Mouse (Mus musculus) lung, embryonic 14.5 days (tissue): ENCODE measurements around the gene Adamtsl2. TPM values are rescaled to one million over a fixed set of nuclear protein-coding genes. Genes with fewer than 3 reads are reported as not detected.

Source experiments
- ATAC-seq: fragments of 200-750 bp; cut with Nextera tagmentation; 2 replicates; pipeline ENCODE4 v1.8.0; 2017; ENCODE audit warnings: mild to moderate bottlenecking, moderate TSS enrichment, moderate library complexity; ENCODE audit not compliant: insufficient read depth
- DNase-seq: peaks from one replicate; pipeline ENCODE4 v3.0.0-alpha.2; 2015
- H3K27ac ChIP-seq: fragments of 300-500 bp; sonication (generic); 2 replicates; pipeline ENCODE4 v1.5.1; 2014; ENCODE audit warnings: low read depth, mild to moderate bottlenecking, moderate library complexity
- H3K27me3 ChIP-seq: fragments of 300-500 bp; sonication (generic); 2 replicates; pipeline ENCODE4 v1.6.1; 2014; ENCODE audit warnings: low read length, control low read depth; ENCODE audit not compliant: insufficient read depth
- H3K36me3 ChIP-seq: fragments of 300-500 bp; sonication (generic); 2 replicates; pipeline ENCODE4 v1.6.1; 2014; ENCODE audit warnings: control low read depth; ENCODE audit not compliant: insufficient read depth
- H3K4me1 ChIP-seq: fragments of 300-500 bp; sonication (generic); 2 replicates; pipeline ENCODE4 v1.6.1; 2014; ENCODE audit warnings: antibody characterized with exemption, control low read depth; ENCODE audit not compliant: insufficient read depth
- H3K4me2 ChIP-seq: fragments of 300-500 bp; sonication (generic); 2 replicates; pipeline ENCODE4 v1.6.1; 2014; ENCODE audit warnings: mild to moderate bottlenecking
- H3K4me3 ChIP-seq: fragments of 300-500 bp; sonication (generic); 2 replicates; pipeline ENCODE4 v1.5.1; 2014; ENCODE audit warnings: low read depth, low read length
- H3K9ac ChIP-seq: fragments of 300-500 bp; sonication (generic); 2 replicates; pipeline ENCODE4 v1.6.1; 2014
- H3K9me3 ChIP-seq: fragments of 300-500 bp; sonication (generic); 2 replicates; pipeline ENCODE4 v1.6.1; 2016; ENCODE audit warnings: low read depth, low read length, control low read depth
- CTCF ChIP-seq: IDR thresholded peaks from 2 replicates; pipeline ENCODE4 v1.5.1; 2016; ENCODE audit warnings: antibody characterized with exemption, low read depth
- WGBS: fragments of 180-500 bp; shearing (Covaris S2); extraction: QIAGEN DNeasy Blood & Tissue Kit; methylation state at CpG from one replicate; pipeline ENCODE4 v1.1.7; 2014; 5-methylcytosine and 5-hydroxymethylcytosine counted together
- polyA plus RNA-seq: library from polyadenylated mRNA; unstranded; fragments of >200 nt; fragmentation: Nextera tagmentation; extraction: Ambion mirVana; gene quantifications from 2 replicates; pipeline ENCODE4 v1.2.1, GENCODE M21; 2014

Gene Adamtsl2
- polyA plus RNA-seq, 1 experiment from 2014 or later: 21.0 TPM

DNA sequence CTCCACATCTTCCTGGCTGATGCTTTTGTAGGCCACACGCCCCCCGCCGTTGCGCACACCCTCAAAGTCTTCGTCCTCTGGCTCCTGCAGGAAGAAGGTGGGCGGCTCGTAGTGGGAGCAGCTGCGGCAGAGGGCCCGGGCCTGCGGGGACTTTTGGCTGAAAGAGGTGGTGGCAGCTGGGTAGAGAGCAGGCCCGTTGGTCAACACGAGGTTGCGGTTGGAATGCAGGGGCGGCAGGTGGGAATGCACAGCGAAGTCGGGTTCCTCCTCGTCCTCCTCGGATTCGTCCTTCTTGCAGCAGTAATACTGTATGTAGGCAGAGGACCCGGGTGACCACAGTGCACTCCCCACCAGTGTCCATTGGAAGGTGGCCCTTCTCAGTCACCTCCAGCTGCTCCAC lies 33.4 kb downstream of the Adamtsl2 start:
- ATAC-seq (no peak), DNase-seq (no peak)
- no peak for TF ChIP-seq CTCF
- H3K4me3 ChIP-seq: no peak overlapping the region
- H3K9ac ChIP-seq: no peak overlapping the region
- WGBS: 72% methylated on average over 20 of the region's 20 CpGs
- no peaks in the 10 kb centered on the region for H3K27me3 ChIP-seq
- no peak overlapping the region for H3K4me2 ChIP-seq
- H3K9me3 ChIP-seq: no peaks in the 10 kb centered on the region
- no peak overlapping the region for H3K27ac ChIP-seq
- no peaks in the 10 kb centered on the region for H3K36me3 ChIP-seq
- no peaks in the 10 kb centered on the region for H3K4me1 ChIP-seq

DNA sequence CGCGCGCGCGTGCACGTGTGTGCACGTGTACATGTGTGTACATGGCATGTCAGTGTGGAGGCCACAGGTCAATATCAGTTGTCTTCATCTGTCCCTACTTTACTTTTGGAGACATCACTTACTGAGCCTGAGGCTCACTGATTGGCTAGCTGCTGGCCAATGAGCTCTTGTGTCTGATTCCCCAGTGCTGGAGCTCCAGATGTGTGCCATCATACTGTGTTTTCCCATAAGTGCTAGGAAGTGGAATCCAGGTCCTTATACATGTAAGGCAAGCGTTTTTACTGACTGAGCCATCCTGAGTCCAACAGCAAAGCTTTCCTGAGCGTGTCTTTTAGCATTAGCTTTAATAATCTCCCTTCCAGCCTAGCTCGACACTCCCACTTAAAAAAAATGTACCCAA lies 35.0 kb downstream of the Adamtsl2 start:
- ATAC-seq (peak; percentile 56; the same call in 1 of the 2 replicates), DNase-seq (peak; percentile 59)
- Histone ChIP-seq H3K4me3 (no peak overlapping the region), H3K4me1 (peaks cover 4% of the 10 kb centered on the region; the same call in 1 of the 2 replicates), H3K4me2 (no peak overlapping the region), H3K27ac (no peak overlapping the region), H3K9ac (no peak overlapping the region), H3K9me3 (no peaks in the 10 kb centered on the region), H3K36me3 (no peaks in the 10 kb centered on the region), H3K27me3 (no peaks in the 10 kb centered on the region)
- no peak for TF ChIP-seq CTCF
- 81% methylated on average over 10 of the region's 10 CpGs for WGBS

DNA sequence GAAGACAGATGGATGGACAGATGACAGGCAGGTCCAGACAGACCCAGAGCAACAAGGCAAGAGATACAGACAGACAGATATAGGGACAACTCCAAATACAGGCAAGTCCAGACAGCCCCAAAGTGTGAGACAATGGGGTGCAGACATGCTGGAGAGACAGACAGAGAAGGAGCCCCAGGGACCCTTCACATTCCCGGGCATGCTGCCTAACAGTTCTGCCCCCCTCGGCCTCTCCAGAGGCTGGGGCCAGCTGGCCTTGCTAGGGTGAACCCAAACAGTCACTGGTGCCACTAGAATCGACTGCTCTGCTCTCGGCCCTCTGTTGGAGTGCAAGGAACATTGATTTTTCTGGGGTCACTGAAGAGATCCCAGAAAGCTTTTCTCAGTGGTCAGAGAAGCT lies 39.3 kb downstream of the Adamtsl2 start:
- H3K9ac ChIP-seq: no peak overlapping the region
- TF ChIP-seq CTCF: no peak
- ATAC-seq (no peak), DNase-seq (peak; percentile 27)
- 33% methylated on average over 4 of the region's 4 CpGs for WGBS
- no peaks in the 10 kb centered on the region for H3K9me3 ChIP-seq
- no peaks in the 10 kb centered on the region for H3K36me3 ChIP-seq
- no peak overlapping the region for H3K27ac ChIP-seq
- no peaks in the 10 kb centered on the region for H3K27me3 ChIP-seq
- peaks cover 23% of the 10 kb centered on the region; the same call in 1 of the 2 replicates for H3K4me1 ChIP-seq
- no peak overlapping the region for H3K4me3 ChIP-seq
- no peak overlapping the region for H3K4me2 ChIP-seq

DNA sequence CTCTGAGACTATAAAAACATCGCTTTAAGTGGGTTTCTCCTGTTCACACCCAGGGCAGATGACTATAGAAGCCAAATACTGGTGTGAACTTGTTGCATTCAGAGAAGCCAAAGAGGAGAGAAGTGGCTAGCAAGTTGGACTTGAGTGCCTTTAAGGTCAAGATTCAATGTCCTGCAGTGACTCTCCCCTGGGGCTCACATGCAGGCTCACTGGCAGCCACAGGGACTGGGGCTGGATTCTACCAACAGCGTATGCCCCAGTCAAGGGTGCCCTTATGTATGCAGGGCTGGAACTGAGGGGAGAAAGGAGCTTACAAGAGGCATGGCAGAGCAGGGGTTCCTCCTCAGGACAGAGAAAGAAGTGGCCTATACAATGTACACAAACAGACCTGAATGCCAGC lies 40.6 kb downstream of the Adamtsl2 start:
- DNase-seq (no peak), ATAC-seq (peak; percentile 28; the same call in 1 of the 2 replicates)
- H3K27me3 ChIP-seq: no peaks in the 10 kb centered on the region
- no peaks in the 10 kb centered on the region for H3K36me3 ChIP-seq
- WGBS: 80% methylated on average over 2 of the region's 2 CpGs
- H3K4me3 ChIP-seq: no peak overlapping the region
- no peak overlapping the region for H3K4me2 ChIP-seq
- peaks cover 23% of the 10 kb centered on the region; the same call in 1 of the 2 replicates for H3K4me1 ChIP-seq
- no peak overlapping the region for H3K9ac ChIP-seq
- no peak for TF ChIP-seq CTCF
- H3K27ac ChIP-seq: peak overlapping the region; percentile 69
- H3K9me3 ChIP-seq: no peaks in the 10 kb centered on the region

DNA sequence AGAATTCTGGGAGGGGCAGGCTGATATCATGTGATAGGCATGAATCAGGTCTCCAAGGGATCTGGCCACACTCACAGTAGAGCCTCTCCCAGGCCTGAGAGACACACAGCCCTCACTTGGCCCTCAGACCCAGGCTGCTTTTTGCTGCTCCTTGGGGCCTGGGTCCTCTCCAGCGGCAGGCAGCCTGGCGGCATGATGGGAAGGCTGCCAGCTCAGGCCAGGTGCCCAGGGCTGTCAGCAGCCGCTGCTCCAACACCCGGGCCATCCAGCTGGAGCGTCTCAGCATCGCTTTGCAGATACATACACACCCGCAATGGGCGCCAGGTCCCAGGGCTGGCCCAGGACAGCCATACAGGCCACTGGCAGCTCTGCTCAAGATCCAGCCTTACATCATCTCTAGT lies 41.1 kb downstream of the Adamtsl2 start:
- Histone ChIP-seq H3K4me1 (peaks cover 23% of the 10 kb centered on the region; the same call in 1 of the 2 replicates), H3K4me3 (no peak overlapping the region), H3K9ac (no peak overlapping the region), H3K27ac (peak overlapping the region; percentile 69; the same call in 1 of the 2 replicates), H3K9me3 (no peaks in the 10 kb centered on the region), H3K4me2 (no peak overlapping the region), H3K36me3 (no peaks in the 10 kb centered on the region), H3K27me3 (no peaks in the 10 kb centered on the region)
- peak; percentile 94 for ATAC-seq
- peak; percentile 88 for DNase-seq
- no peak for TF ChIP-seq CTCF
- 39% methylated on average over 8 of the region's 8 CpGs for WGBS

DNA sequence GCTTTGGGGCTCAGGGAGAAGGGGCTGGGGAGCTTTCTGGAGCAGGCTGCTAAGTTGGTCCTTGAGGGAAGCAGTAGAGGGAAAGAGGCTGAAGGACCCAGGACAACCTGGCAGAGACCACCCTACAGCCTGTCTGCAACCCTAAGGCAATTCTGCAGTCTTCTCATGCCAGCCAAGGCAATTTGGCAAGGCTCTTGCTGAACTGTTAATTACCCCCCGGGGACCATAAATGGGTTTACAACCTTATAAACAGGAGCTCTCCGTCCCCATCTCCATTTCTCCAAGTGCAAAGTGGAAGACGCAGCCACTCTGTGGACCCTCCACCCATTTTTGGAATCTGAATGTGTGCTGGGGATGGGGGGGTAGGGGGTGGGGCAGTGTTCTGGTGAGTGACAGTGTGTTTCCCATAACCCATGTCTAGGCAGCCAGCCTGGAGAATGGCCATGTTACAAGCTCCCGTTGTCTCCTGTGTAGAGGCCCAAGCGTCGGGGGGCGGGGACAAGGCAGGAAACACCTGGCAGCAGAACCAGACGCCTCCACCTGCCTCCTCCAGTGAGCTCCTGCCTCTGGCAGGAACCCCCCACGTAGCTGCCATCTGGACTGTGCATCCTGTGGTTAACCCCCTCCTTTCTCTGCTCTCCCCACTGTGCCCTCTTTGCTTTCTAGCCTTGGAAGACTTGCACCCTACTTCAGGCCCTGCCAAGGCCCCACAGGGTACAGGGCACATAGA lies 42.6 kb downstream of the Adamtsl2 start:
- Histone ChIP-seq H3K9me3 (no peaks in the 10 kb centered on the region), H3K27me3 (no peaks in the 10 kb centered on the region), H3K27ac (peak overlapping the region; percentile 42; the same call in 1 of the 2 replicates), H3K4me1 (peaks cover 23% of the 10 kb centered on the region; the same call in 1 of the 2 replicates), H3K4me2 (no peak overlapping the region), H3K36me3 (no peaks in the 10 kb centered on the region), H3K9ac (no peak overlapping the region), H3K4me3 (no peak overlapping the region)
- 0 out of 2 replicates have a peak, but pooled peaks have one; percentile 2 for ATAC-seq
- DNase-seq: peak; percentile 60
- TF ChIP-seq CTCF: no peak
- 25% methylated on average over 9 of the region's 9 CpGs for WGBS

DNA sequence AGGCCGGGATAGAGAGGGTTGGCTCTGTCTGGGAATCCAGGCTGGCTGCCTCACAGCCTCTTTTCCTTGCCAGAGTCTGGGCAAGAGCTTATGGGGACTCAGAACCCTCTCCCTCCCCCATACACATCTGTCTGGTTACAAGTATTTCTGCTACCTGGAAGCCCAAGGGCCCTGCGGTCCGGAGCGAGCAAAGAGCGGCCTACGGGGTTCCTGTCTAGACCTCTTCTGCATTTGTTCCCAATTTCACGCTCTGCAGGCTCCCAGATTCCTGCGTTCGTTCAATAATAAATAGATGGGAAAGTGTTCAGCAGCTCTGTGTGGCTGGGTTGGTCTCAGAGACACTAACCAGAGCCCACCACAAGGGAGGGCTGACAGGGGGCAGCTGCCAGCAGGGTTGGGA lies 43.4 kb downstream of the Adamtsl2 start:
- Histone ChIP-seq H3K9ac (no peak overlapping the region), H3K4me2 (no peak overlapping the region), H3K27ac (peak overlapping the region; percentile 36; the same call in 1 of the 2 replicates)

More for the DNA sequence above, 43.4 kb downstream of the Adamtsl2 start:
- H3K27me3 ChIP-seq: no peaks in the 10 kb centered on the region
- ATAC-seq (no peak), DNase-seq (no peak)
- peaks cover 23% of the 10 kb centered on the region; the same call in 1 of the 2 replicates for H3K4me1 ChIP-seq
- no peak overlapping the region for H3K4me3 ChIP-seq
- TF ChIP-seq CTCF: no peak
- WGBS: 73% methylated on average over 9 of the region's 9 CpGs
- H3K36me3 ChIP-seq: no peaks in the 10 kb centered on the region
- no peaks in the 10 kb centered on the region for H3K9me3 ChIP-seq
